Mouse (Mus musculus): ENCODE measurements around the gene Pld3. TPM values are rescaled to one million over a fixed set of nuclear protein-coding genes. Genes with fewer than 3 reads are reported as not detected.
A peak's percentile ranks its signal among the peaks of the same experiment; 100 is the strongest.

The Pld3 gene
- polyA plus RNA-seq, 1 experiment from 2014 or later = 111 TPM

DNA sequence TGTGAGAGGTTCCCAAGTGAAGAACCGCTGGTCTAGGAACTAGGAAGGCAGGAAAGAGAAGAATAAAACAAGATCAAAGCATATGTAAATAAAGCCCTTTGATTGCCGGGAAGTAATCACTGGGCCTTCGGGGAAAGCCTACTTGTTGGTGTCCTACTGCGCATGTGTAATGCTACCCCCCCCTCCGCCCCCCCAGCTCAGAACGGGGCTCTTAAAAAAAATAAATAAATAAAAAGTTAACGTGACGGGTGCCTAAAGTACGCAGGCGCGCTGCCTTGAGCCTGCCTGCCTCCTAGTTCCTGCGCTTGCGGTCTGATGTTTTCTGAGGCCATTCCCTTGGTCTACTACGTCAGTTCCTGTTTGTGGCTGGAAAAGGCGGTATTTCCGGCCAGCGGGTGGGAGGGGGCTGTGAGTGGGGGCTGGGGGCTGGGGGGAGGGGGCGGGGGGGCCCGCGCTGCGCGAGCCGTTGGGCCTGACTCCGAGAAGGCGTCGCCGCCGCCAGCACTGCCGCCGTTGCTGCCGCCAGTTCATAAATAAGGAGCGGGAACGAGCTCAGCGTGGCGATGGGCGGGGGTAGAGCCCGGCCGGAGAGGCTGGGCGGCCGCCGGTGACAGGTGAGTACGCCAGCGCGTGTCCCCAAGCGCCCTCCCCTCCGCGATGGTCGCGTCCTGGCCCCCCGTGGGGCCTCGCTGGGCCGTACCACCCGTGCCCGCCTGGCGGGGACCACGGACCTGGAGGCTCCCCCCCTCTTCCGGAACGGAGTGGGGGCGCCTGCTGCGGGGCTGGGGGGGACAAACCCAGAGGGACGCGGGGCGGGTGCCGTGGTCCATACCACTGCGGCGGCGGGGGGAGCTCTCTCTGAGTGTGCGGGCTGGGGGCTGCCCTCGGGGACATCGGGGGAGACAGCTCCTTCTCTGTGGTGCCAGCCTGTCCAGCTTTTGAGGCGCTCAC lies 38.5 kb upstream of the Pld3 start, which contains the start of gene Akt2:
TSS of gene Akt2 (plus strand) at position 287 of the 951 bp plus-strand sequence.
- Histone ChIP-seq H3K27me3 (replicated peaks; ENCODE audit: control insufficient read depth, insufficient read depth, low read length) (no peaks in the 10 kb centered on the region), H3K4me2 (ENCODE audit: low read depth, low read length) (peak within 1 kb of the TSS; percentile 71), H3K27ac (replicated peaks; ENCODE audit: low read depth, low read length) (peak within 1 kb of the TSS; percentile 98), H3K4me1 (ENCODE audit: control insufficient read depth, insufficient read depth, low read length) (peaks cover 13% of the 10 kb centered on the region), H3K4me3 (ENCODE audit: low read depth, low read length) (peak within 1 kb of the TSS; percentile 79), H3K36me3 (ENCODE audit: control insufficient read depth, insufficient read depth, low read length) (peaks cover 14% of the 10 kb centered on the region; the same call in 1 of the 2 replicates), H3K9me3 (ENCODE audit: control insufficient read depth, low read length) (no peaks in the 10 kb centered on the region), H3K9ac (ENCODE audit: low read depth, low read length) (peak within 1 kb of the TSS; percentile 86)
- WGBS = 2% methylated on average over 26 of the region's 71 CpGs
- peak; percentile 99 for DNase-seq (ENCODE audit: low spot score)
- ATAC-seq (ENCODE audit: low read depth) = peak; percentile 96

DNA sequence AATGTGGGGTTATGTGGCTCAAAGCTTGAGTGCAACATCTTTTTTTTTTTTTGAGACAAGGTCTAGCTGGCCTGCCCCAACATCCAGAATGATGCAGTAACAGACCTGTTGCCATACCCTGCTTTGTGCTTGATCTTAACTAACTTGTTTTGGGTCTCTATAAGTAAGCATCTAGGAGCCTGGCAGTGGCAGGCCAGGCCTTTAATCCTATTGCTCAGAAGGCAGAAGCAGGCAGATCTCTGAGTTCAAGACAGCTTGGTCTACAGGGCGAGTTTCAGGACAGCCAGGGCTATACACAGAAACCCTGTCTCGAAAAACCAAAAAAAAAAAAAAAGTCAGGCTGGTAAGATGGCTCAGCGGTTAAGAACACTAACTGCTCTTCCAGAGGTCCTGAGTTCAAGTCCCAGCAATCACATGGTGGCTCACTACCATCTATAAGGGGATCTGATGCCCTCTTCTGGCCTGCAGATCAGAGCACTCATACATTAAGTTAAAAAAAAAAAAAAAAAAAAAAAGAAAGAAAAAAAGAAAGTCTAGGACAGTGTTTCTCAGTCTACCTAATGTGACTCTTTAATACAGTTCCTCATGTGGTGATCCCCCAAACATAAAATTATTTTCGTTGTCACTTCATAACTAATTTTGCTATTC lies 37.7 kb upstream of the Pld3 start:
- 55% methylated on average over 4 of the region's 4 CpGs for WGBS
- DNase-seq (ENCODE audit: low spot score) = no peak
- Histone ChIP-seq H3K4me2 (ENCODE audit: low read depth, low read length) (peak overlapping the region; percentile 71), H3K27ac (replicated peaks; ENCODE audit: low read depth, low read length) (peak overlapping the region; percentile 98), H3K4me1 (ENCODE audit: control insufficient read depth, insufficient read depth, low read length) (peaks cover 10% of the 10 kb centered on the region; the same call in 1 of the 2 replicates), H3K9ac (ENCODE audit: low read depth, low read length) (peak overlapping the region; percentile 86), H3K4me3 (ENCODE audit: low read depth, low read length) (peak overlapping the region; percentile 79), H3K36me3 (ENCODE audit: control insufficient read depth, insufficient read depth, low read length) (peaks cover 11% of the 10 kb centered on the region; the same call in 1 of the 2 replicates), H3K9me3 (ENCODE audit: control insufficient read depth, low read length) (no peaks in the 10 kb centered on the region), H3K27me3 (replicated peaks; ENCODE audit: control insufficient read depth, insufficient read depth, low read length) (no peaks in the 10 kb centered on the region)
- no peak for ATAC-seq (ENCODE audit: low read depth)

DNA sequence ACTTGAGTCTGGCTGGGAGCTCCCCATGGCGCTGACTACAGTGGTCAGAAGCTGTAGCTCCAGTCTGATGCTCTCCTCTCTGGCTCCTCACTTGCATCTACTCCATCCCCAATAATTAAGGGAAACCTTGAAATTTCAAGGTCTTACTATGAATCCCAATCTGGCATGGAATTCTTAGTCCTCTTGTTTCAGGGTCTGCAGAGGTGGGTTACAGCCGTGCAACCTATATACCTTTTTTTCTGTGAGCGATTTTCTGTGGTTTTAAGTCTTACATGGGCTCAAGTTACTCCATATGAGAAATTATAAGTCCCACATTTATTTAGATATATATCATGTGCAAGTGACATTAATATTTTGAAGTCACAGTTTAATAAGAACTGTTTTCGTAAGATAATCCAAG lies 37.1 kb upstream of the Pld3 start:
- peaks cover 12% of the 10 kb centered on the region for H3K36me3 ChIP-seq (ENCODE audit: control insufficient read depth, insufficient read depth, low read length)
- H3K27ac ChIP-seq (replicated peaks; ENCODE audit: low read depth, low read length) = no peak overlapping the region
- H3K4me1 ChIP-seq (ENCODE audit: control insufficient read depth, insufficient read depth, low read length) = peaks cover 10% of the 10 kb centered on the region; the same call in 1 of the 2 replicates
- DNase-seq (ENCODE audit: low spot score) (no peak), ATAC-seq (ENCODE audit: low read depth) (no peak)
- H3K9me3 ChIP-seq (ENCODE audit: control insufficient read depth, low read length) = no peaks in the 10 kb centered on the region
- H3K9ac ChIP-seq (ENCODE audit: low read depth, low read length) = no peak overlapping the region
- no peak overlapping the region for H3K4me2 ChIP-seq (ENCODE audit: low read depth, low read length)
- no peaks in the 10 kb centered on the region for H3K27me3 ChIP-seq (replicated peaks; ENCODE audit: control insufficient read depth, insufficient read depth, low read length)
- H3K4me3 ChIP-seq (ENCODE audit: low read depth, low read length) = no peak overlapping the region
- WGBS = 86% methylated on average over 4 of the region's 4 CpGs

DNA sequence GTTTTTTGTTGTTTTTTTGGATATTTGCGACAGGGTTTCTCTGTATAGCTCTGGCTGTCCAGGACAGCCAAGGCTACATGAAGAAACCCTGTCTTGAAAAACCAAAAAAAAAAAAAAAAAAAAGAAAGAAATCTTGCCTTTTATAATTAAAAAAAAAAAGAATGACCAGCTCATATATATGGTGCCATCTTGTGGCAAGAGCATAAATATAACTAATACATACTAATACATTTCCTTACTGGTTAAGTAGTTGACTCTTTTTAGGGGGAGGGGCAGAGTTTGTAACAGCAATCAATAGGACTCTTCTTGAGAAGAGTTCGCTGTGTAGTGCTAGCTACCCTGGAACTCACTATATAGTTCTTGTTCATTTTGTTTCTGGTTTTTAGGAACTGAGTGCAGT lies 34.7 kb upstream of the Pld3 start:
- Histone ChIP-seq H3K36me3 (ENCODE audit: control insufficient read depth, insufficient read depth, low read length) (peaks cover 23% of the 10 kb centered on the region; the same call in 1 of the 2 replicates), H3K4me2 (ENCODE audit: low read depth, low read length) (no peak overlapping the region), H3K4me1 (ENCODE audit: control insufficient read depth, insufficient read depth, low read length) (peaks cover 2% of the 10 kb centered on the region; the same call in 1 of the 2 replicates), H3K4me3 (ENCODE audit: low read depth, low read length) (no peak overlapping the region), H3K27ac (replicated peaks; ENCODE audit: low read depth, low read length) (no peak overlapping the region), H3K27me3 (replicated peaks; ENCODE audit: control insufficient read depth, insufficient read depth, low read length) (no peaks in the 10 kb centered on the region), H3K9ac (ENCODE audit: low read depth, low read length) (no peak overlapping the region), H3K9me3 (ENCODE audit: control insufficient read depth, low read length) (no peaks in the 10 kb centered on the region)
- ATAC-seq (ENCODE audit: low read depth) (no peak), DNase-seq (ENCODE audit: low spot score) (peak; percentile 23)
- 93% methylated on average over 2 of the region's 2 CpGs for WGBS

DNA sequence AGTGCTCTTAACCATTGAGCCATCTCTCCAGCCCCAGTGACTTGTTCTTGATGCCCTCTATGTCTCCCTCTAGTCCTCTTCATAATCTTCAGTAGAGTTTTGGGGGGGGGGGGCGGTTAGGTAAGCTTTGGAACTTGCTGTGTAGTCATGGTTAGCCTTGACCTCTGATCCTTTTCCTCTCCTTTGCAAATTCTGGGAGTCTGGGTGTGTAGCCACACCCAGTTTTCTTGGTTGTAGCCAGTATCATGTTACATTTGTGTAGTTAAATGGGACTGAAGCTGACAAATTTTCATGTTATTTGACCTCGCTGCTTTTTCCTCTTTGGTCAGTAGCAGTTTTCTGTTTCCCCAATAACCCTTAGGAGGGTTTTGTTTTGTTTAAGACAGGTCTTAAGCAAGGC lies 33.8 kb upstream of the Pld3 start:
- Histone ChIP-seq H3K27ac (replicated peaks; ENCODE audit: low read depth, low read length) (no peak overlapping the region), H3K4me2 (ENCODE audit: low read depth, low read length) (no peak overlapping the region), H3K36me3 (ENCODE audit: control insufficient read depth, insufficient read depth, low read length) (peaks cover 31% of the 10 kb centered on the region), H3K9ac (ENCODE audit: low read depth, low read length) (no peak overlapping the region), H3K4me1 (ENCODE audit: control insufficient read depth, insufficient read depth, low read length) (no peaks in the 10 kb centered on the region), H3K27me3 (replicated peaks; ENCODE audit: control insufficient read depth, insufficient read depth, low read length) (no peaks in the 10 kb centered on the region), H3K4me3 (ENCODE audit: low read depth, low read length) (no peak overlapping the region), H3K9me3 (ENCODE audit: control insufficient read depth, low read length) (no peaks in the 10 kb centered on the region)
- 66% methylated on average over 2 of the region's 2 CpGs for WGBS
- no peak for DNase-seq (ENCODE audit: low spot score)
- ATAC-seq (ENCODE audit: low read depth) = no peak

DNA sequence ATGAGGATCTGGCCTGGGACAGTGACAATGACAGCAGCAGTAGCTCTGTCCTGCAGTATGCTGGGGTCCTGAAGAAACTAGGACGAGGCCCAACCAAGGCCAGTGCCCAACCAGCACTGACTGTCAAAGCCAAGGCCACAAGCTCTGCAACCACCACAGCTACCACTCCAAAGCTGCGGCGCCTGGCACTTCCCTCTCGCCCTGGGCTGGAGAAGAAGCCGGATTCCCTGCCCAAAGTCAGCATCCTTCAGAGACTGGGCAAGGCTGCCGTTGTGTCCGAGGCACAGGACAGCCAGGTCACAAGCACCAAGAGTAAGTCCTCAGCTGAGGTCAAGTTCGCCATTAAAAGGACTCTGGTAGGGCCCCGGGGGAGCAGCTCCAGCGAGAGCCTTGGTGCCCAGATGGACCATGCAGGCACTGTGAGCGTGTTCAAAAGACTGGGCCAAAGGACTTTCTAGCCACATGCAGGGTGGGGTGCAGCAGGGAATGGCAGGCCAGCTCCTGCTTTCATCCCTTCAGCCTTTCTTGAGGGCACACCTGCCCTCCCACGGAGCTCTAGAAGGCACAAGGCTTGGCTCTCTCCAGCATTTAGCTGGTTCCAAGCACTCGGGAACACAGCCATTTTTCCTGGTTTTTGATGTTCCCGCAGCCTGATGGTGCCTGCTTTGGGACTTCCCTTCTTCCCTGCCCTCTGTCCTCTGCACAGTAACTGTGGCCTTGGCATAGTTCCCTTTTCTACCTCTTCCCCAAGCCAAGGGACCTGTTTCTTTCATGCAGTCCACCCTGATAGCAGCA lies 27.6 kb upstream of the Pld3 start:
- ATAC-seq (ENCODE audit: low read depth) (no peak), DNase-seq (ENCODE audit: low spot score) (no peak)
- H3K9me3 ChIP-seq (ENCODE audit: control insufficient read depth, low read length) = no peaks in the 10 kb centered on the region
- no peak overlapping the region for H3K27ac ChIP-seq (replicated peaks; ENCODE audit: low read depth, low read length)
- H3K4me2 ChIP-seq (ENCODE audit: low read depth, low read length) = no peak overlapping the region
- H3K4me3 ChIP-seq (ENCODE audit: low read depth, low read length) = no peak overlapping the region
- H3K36me3 ChIP-seq (ENCODE audit: control insufficient read depth, insufficient read depth, low read length) = peaks cover 86% of the 10 kb centered on the region
- no peaks in the 10 kb centered on the region for H3K4me1 ChIP-seq (ENCODE audit: control insufficient read depth, insufficient read depth, low read length)
- WGBS = 92% methylated on average over 14 of the region's 14 CpGs
- H3K9ac ChIP-seq (ENCODE audit: low read depth, low read length) = no peak overlapping the region; the same call in 1 of the 2 replicates
- H3K27me3 ChIP-seq (replicated peaks; ENCODE audit: control insufficient read depth, insufficient read depth, low read length) = no peaks in the 10 kb centered on the region

DNA sequence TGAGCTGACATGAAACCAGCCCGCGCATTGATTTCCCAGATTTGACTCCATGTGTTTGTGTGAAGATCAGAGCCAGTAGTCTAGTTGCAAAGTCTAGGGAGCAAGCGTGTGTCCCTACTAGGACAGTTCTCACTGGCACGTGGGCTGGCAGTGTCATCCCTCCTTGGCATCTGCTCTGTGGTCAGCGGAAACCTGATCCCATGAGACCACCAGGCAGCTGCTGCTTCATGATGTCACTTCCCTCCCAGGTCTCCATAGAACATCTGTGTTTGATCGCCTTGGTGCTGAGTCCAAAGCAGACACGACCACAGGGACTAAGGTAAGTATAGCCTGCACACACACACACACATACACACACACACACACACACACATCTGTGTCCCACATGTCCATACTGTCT lies 25.4 kb upstream of the Pld3 start:
- ATAC-seq (ENCODE audit: low read depth) = peak; percentile 48; the same call in 1 of the 2 replicates
- peak overlapping the region; percentile 48; the same call in 1 of the 2 replicates for H3K27ac ChIP-seq (replicated peaks; ENCODE audit: low read depth, low read length)
- H3K27me3 ChIP-seq (replicated peaks; ENCODE audit: control insufficient read depth, insufficient read depth, low read length) = no peaks in the 10 kb centered on the region
- peaks cover 89% of the 10 kb centered on the region for H3K36me3 ChIP-seq (ENCODE audit: control insufficient read depth, insufficient read depth, low read length)
- no peak overlapping the region for H3K9ac ChIP-seq (ENCODE audit: low read depth, low read length)
- DNase-seq (ENCODE audit: low spot score) = peak; percentile 44
- no peaks in the 10 kb centered on the region for H3K4me1 ChIP-seq (ENCODE audit: control insufficient read depth, insufficient read depth, low read length)
- H3K4me3 ChIP-seq (ENCODE audit: low read depth, low read length) = no peak overlapping the region
- H3K9me3 ChIP-seq (ENCODE audit: control insufficient read depth, low read length) = no peaks in the 10 kb centered on the region
- 48% methylated on average over 7 of the region's 7 CpGs for WGBS
- no peak overlapping the region for H3K4me2 ChIP-seq (ENCODE audit: low read depth, low read length)

DNA sequence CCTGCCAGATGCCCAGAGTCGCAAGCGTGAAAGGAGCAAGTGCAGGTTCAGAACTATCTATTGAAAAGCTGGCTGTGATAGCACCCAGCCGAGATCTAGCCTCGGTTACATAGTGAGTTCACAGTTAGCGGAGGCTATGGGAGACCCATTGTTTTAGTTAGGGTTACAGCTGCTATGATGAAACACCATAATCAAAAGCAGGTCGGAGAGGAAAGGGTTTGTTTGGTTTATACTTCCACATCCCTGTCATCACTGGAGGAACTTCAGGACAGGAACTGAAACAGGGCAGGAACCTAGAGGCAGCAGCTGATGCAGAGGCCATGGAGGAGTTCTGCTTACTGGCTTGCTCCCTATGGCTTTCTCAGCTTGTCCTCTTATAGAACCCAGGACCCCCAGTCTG lies 24.6 kb upstream of the Pld3 start:
- H3K4me3 ChIP-seq (ENCODE audit: low read depth, low read length) = no peak overlapping the region
- H3K36me3 ChIP-seq (ENCODE audit: control insufficient read depth, insufficient read depth, low read length) = peaks cover 88% of the 10 kb centered on the region
- 88% methylated on average over 6 of the region's 6 CpGs for WGBS
- no peaks in the 10 kb centered on the region for H3K27me3 ChIP-seq (replicated peaks; ENCODE audit: control insufficient read depth, insufficient read depth, low read length)
- H3K4me2 ChIP-seq (ENCODE audit: low read depth, low read length) = no peak overlapping the region
- DNase-seq (ENCODE audit: low spot score) = no peak
- H3K9ac ChIP-seq (ENCODE audit: low read depth, low read length) = no peak overlapping the region
- H3K27ac ChIP-seq (replicated peaks; ENCODE audit: low read depth, low read length) = no peak overlapping the region
- H3K4me1 ChIP-seq (ENCODE audit: control insufficient read depth, insufficient read depth, low read length) = no peaks in the 10 kb centered on the region
- H3K9me3 ChIP-seq (ENCODE audit: control insufficient read depth, low read length) = no peaks in the 10 kb centered on the region
- no peak for ATAC-seq (ENCODE audit: low read depth)

All from embryonic facial prominence, embryonic 14.5 days (tissue).